In the genomic region with DNA sequence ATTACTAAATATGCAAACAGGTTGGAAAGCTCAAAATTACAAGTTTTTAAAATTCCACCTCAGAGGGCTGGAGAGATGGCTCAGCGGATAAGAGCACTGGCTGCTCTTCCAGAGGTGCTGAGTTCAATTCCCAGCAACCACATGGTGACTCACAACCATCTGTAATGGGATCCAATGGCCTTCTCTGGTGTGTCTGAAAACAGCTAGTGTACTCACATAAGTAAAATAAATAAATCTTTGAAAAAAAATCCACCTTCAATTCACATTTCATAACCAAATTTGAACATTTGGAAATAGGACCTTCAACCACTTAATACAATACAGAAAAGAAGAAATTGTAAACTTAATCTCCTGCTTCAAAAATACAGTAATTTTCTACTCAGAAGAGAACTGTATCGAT, we compare ENCODE assay signal across 8 mouse cellular contexts. TPM values are rescaled to one million over a fixed set of nuclear protein-coding genes. Genes with fewer than 3 reads are reported as not detected.
DNase-seq lines count a peak whose midpoint lies in the region; ATAC-seq and TF ChIP-seq lines count a peak whose summit lies in the region.

No protein-coding gene starts in this region.

- no peak for TF ChIP-seq CTCF in liver, embryonic 14.5 days (IDR thresholded peaks at IDR 0.05; ENCODE audit: low read depth)

- peak overlapping the region; percentile 89 for H3K9ac ChIP-seq in forebrain, embryonic 12.5 days
- H3K9ac ChIP-seq in liver, embryonic 14.5 days (replicated peaks), result peak overlapping the region; percentile 100

- H3K27ac ChIP-seq in heart, embryonic 10.5 days, result peak overlapping the region; percentile 96; the same call in 1 of the 2 replicates
- H3K27ac ChIP-seq in forebrain, embryonic 12.5 days, result no peak overlapping the region
- H3K27ac ChIP-seq in liver, embryonic 14.5 days, result no peak overlapping the region

- no peak for DNase-seq in heart, embryonic 10.5 days (ENCODE audit: low spot score)
- DNase-seq in heart, postnatal 14 days, result no peak
- DNase-seq in 3T3-L1 (ENCODE audit: low read depth, low spot score) (peak; percentile 45), MN1 (ENCODE audit: low spot score) (no peak)
- no peak for DNase-seq in liver, embryonic 14.5 days (ENCODE audit: low read depth in 3 of 3, low spot score in 3 of 3)
- no peak for DNase-seq in ovary, postnatal 10 days (ENCODE audit: low spot score)
- no peak for DNase-seq in frontal cortex, postnatal 25 days (ENCODE audit: low spot score in 2 of 2)

- peak overlapping the region; percentile 99 for H3K4me3 ChIP-seq in heart, embryonic 10.5 days
- H3K4me3 ChIP-seq in forebrain, embryonic 12.5 days (replicated peaks), result peak overlapping the region; percentile 98
- peak overlapping the region; percentile 78 to 99 for H3K4me3 ChIP-seq in liver, embryonic 14.5 days (ENCODE audit: insufficient read depth in 1 of 2, low read depth in 2 of 2, low read length in 2 of 2)

- intact Hi-C loops in heart, postnatal 14 days (cut with DNase I), result loop anchor here (2.0 to 10.0 kb wide), 2 partner anchors 45 to 83 kb away; a partner anchor contains a TSS

- ATAC-seq in forebrain, embryonic 12.5 days (ENCODE audit: low FRiP score), result no peak
- no peak for ATAC-seq in liver, embryonic 14.5 days (ENCODE audit: insufficient read depth)

- no peak for TF ChIP-seq EP300 in liver, embryonic 14.5 days (IDR thresholded peaks at IDR 0.05; ENCODE audit: low read depth)

- peak overlapping the region; percentile 86 for H3K4me2 ChIP-seq in forebrain, embryonic 12.5 days
- peak overlapping the region; percentile 92 for H3K4me2 ChIP-seq in liver, embryonic 14.5 days (ENCODE audit: low read depth)

- WGBS in heart, embryonic 10.5 days, result 25% methylated on average over 2 of the region's 2 CpGs
- WGBS in forebrain, embryonic 12.5 days, result 39% methylated on average over 2 of the region's 2 CpGs
- 16% methylated on average over 2 of the region's 2 CpGs for WGBS in liver, embryonic 14.5 days (ENCODE audit: insufficient replicate concordance)

- 0 out of 2 replicates have a peak, but pooled peaks cover 5% of the 10 kb centered on the region for H3K36me3 ChIP-seq in heart, embryonic 10.5 days
- H3K36me3 ChIP-seq in forebrain, embryonic 12.5 days (replicated peaks), result no peaks in the 10 kb centered on the region
- no peaks in the 10 kb centered on the region for H3K36me3 ChIP-seq in liver, embryonic 14.5 days (replicated peaks; ENCODE audit: control insufficient read depth, insufficient read depth, low read depth)

- no peaks in the 10 kb centered on the region for H3K27me3 ChIP-seq in heart, embryonic 10.5 days (ENCODE audit: insufficient read depth, poor library complexity, severe bottlenecking)
- no peaks in the 10 kb centered on the region for H3K27me3 ChIP-seq in forebrain, embryonic 12.5 days
- no peaks in the 10 kb centered on the region for H3K27me3 ChIP-seq in liver, embryonic 14.5 days (ENCODE audit: control insufficient read depth, insufficient read depth, low read length)

- H3K4me1 ChIP-seq in heart, embryonic 10.5 days, result 0 out of 2 replicates have a peak, but pooled peaks cover 6% of the 10 kb centered on the region
- H3K4me1 ChIP-seq in forebrain, embryonic 12.5 days, result peaks cover 26% of the 10 kb centered on the region
- peaks cover 3 to 4% of the 10 kb centered on the region in 2 experiments; a peak in 3 of 4 replicates for H3K4me1 ChIP-seq in liver, embryonic 14.5 days (replicated peaks; ENCODE audit: control insufficient read depth in 2 of 2, insufficient read depth in 2 of 2, low read length in 1 of 2)

- H3K9me3 ChIP-seq in heart, embryonic 10.5 days, result no peaks in the 10 kb centered on the region
- H3K9me3 ChIP-seq in forebrain, embryonic 12.5 days, result no peaks in the 10 kb centered on the region
- H3K9me3 ChIP-seq in liver, embryonic 14.5 days (ENCODE audit: control insufficient read depth, low read length), result no peaks in the 10 kb centered on the region

RNA-seq across cellular contexts. Expression of a gene that starts 0.9 kb away (rescaled TPM):
- polyA plus RNA-seq in heart, embryonic 10.5 days (2016; fragmentation: Nextera tagmentation; extraction: Ambion mirVana), result 722 and 893 TPM in 2 replicates
- total RNA-seq in heart, postnatal 14 days (2021), result 1,000 to 10,000 TPM; 1,504 to 1,510 TPM
- polyA plus RNA-seq in forebrain, embryonic 12.5 days (2016; fragmentation: Nextera tagmentation; extraction: Ambion mirVana), result 524 and 567 TPM in 2 replicates
- 261 and 418 TPM in 2 replicates for polyA plus RNA-seq in liver, embryonic 14.5 days (2012; rRNA removed)
- 577 and 630 TPM in 2 replicates for polyA plus RNA-seq in liver, embryonic 14.5 days (2014; fragmentation: Nextera tagmentation; extraction: Ambion mirVana)

RNA-seq across cellular contexts. Expression of a gene that starts 38.5 kb away (rescaled TPM):
- polyA plus RNA-seq in heart, embryonic 10.5 days (2016; fragmentation: Nextera tagmentation; extraction: Ambion mirVana), result 7.4 and 10.5 TPM in 2 replicates
- total RNA-seq in heart, postnatal 14 days (2021), result 10 to 100 TPM; 29.2 to 31.5 TPM
- 27.4 and 28.3 TPM in 2 replicates for polyA plus RNA-seq in forebrain, embryonic 12.5 days (2016; fragmentation: Nextera tagmentation; extraction: Ambion mirVana)
- polyA plus RNA-seq in liver, embryonic 14.5 days (2012; rRNA removed), result 2.3 and 3.0 TPM in 2 replicates
- polyA plus RNA-seq in liver, embryonic 14.5 days (2014; fragmentation: Nextera tagmentation; extraction: Ambion mirVana), result 2.3 TPM in 2 replicates

RNA-seq across cellular contexts. Expression of a gene that starts 45.8 kb away (rescaled TPM):
- 17.8 and 20.9 TPM in 2 replicates for polyA plus RNA-seq in heart, embryonic 10.5 days (2016; fragmentation: Nextera tagmentation; extraction: Ambion mirVana)
- total RNA-seq in heart, postnatal 14 days (2021), result 10 to 100 TPM; 38.4 to 45.4 TPM
- polyA plus RNA-seq in forebrain, embryonic 12.5 days (2016; fragmentation: Nextera tagmentation; extraction: Ambion mirVana), result 33.2 and 33.4 TPM in 2 replicates
- 6.1 and 7.6 TPM in 2 replicates for polyA plus RNA-seq in liver, embryonic 14.5 days (2012; rRNA removed)
- 11.6 and 13.1 TPM in 2 replicates for polyA plus RNA-seq in liver, embryonic 14.5 days (2014; fragmentation: Nextera tagmentation; extraction: Ambion mirVana)
